Mouse (Mus musculus) bone marrow macrophage, adult 2 months (primary cell): ENCODE measurements at regions not wholly inside any gene's neighbourhood (a gene's known extent, or its start where the extent isn't known, plus 50 kb on each side); places are given as distances from the start of the nearest gene placed in this dataset.

Source experiments
- H3K27ac ChIP-seq: 2 replicates; pipeline ENCODE4 v1.5.1; 2012; ENCODE audit warnings: low read depth, low read length; ENCODE audit not compliant: insufficient read depth
- H3K4me1 ChIP-seq: 2 replicates; pipeline ENCODE4 v1.6.1; 2012; ENCODE audit warnings: low read length; ENCODE audit not compliant: control insufficient read depth, insufficient read depth
- H3K4me3 ChIP-seq: 2 replicates; pipeline ENCODE4 v1.5.1; 2012; ENCODE audit warnings: mild to moderate bottlenecking, low read length, moderate library complexity; ENCODE audit not compliant: insufficient read depth
- CTCF ChIP-seq: IDR thresholded peaks from 2 replicates; pipeline ENCODE4 v1.5.1; 2012; ENCODE audit warnings: low read depth, mild to moderate bottlenecking, low read length, moderate library complexity
- POLR2A ChIP-seq: IDR thresholded peaks from 2 replicates; pipeline ENCODE4 v1.6.1; 2012; ENCODE audit warnings: mild to moderate bottlenecking, low read depth, low read length, borderline replicate concordance

- TF ChIP-seq CTCF = no peak
- no peak for TF ChIP-seq POLR2A
- Histone ChIP-seq H3K4me3 (no peak overlapping the region), H3K27ac (no peak overlapping the region), H3K4me1 (no peaks in the 10 kb centered on the region)
These were observed 259.5 kb downstream of the Pmp22 start for GRCm38 (mm10) chr11:63388247-63388646.

- no peaks in the 10 kb centered on the region for H3K4me1 ChIP-seq
- H3K27ac ChIP-seq = no peak overlapping the region
- no peak overlapping the region for H3K4me3 ChIP-seq
- TF ChIP-seq POLR2A (no peak), CTCF (no peak)
These were observed 262.7 kb downstream of the Pmp22 start for GRCm38 (mm10) chr11:63391478-63391877.

- TF ChIP-seq CTCF (no peak; the same call in 1 of the 2 replicates), POLR2A (no peak)
- H3K27ac ChIP-seq = no peak overlapping the region
- H3K4me3 ChIP-seq = no peak overlapping the region
- no peaks in the 10 kb centered on the region for H3K4me1 ChIP-seq
These were observed 263.6 kb downstream of the Pmp22 start for GRCm38 (mm10) chr11:63392378-63392777.

- Histone ChIP-seq H3K27ac (no peak overlapping the region), H3K4me1 (no peaks in the 10 kb centered on the region), H3K4me3 (no peak overlapping the region)
- TF ChIP-seq POLR2A = no peak
- no peak for TF ChIP-seq CTCF
These were observed 265.4 kb downstream of the Pmp22 start for GRCm38 (mm10) chr11:63394201-63394600.

GRCm38 (mm10) chr11:63396386-63396785, 267.6 kb downstream of the Pmp22 start:
- Histone ChIP-seq H3K27ac (no peak overlapping the region), H3K4me3 (no peak overlapping the region), H3K4me1 (no peaks in the 10 kb centered on the region)
- TF ChIP-seq POLR2A (no peak), CTCF (no peak)

- Histone ChIP-seq H3K27ac (no peak overlapping the region), H3K4me3 (no peak overlapping the region), H3K4me1 (no peaks in the 10 kb centered on the region)
- TF ChIP-seq CTCF = no peak
- TF ChIP-seq POLR2A = no peak
These were observed 274.0 kb downstream of the Pmp22 start for GRCm38 (mm10) chr11:63402741-63403140.

- peak; percentile 47 for TF ChIP-seq CTCF
- no peak for TF ChIP-seq POLR2A
- Histone ChIP-seq H3K27ac (no peak overlapping the region), H3K4me1 (no peaks in the 10 kb centered on the region), H3K4me3 (no peak overlapping the region)
These were observed 275.9 kb downstream of the Pmp22 start for GRCm38 (mm10) chr11:63404719-63405118.

GRCm38 (mm10) chr11:63409431-63409830, 280.6 kb downstream of the Pmp22 start:
- H3K27ac ChIP-seq = no peak overlapping the region
- TF ChIP-seq POLR2A (no peak), CTCF (no peak)
- no peaks in the 10 kb centered on the region for H3K4me1 ChIP-seq
- no peak overlapping the region for H3K4me3 ChIP-seq

- Histone ChIP-seq H3K4me1 (no peaks in the 10 kb centered on the region), H3K4me3 (no peak overlapping the region), H3K27ac (no peak overlapping the region)
- TF ChIP-seq CTCF = no peak
- no peak for TF ChIP-seq POLR2A
These were observed 282.1 kb downstream of the Pmp22 start for GRCm38 (mm10) chr11:63410921-63411320.

GRCm38 (mm10) chr11:63412364-63412991, 283.7 kb downstream of the Pmp22 start:
- TF ChIP-seq CTCF = no peak
- no peak for TF ChIP-seq POLR2A
- Histone ChIP-seq H3K4me3 (no peak overlapping the region), H3K27ac (no peak overlapping the region), H3K4me1 (no peaks in the 10 kb centered on the region)
